Mouse (Mus musculus): ENCODE measurements around the gene Myocd. TPM values are rescaled to one million over a fixed set of nuclear protein-coding genes. Genes with fewer than 3 reads are reported as not detected.

Myocd gene
- polyA plus RNA-seq, 1 experiment from 2014 or later = 0.64 TPM

DNA sequence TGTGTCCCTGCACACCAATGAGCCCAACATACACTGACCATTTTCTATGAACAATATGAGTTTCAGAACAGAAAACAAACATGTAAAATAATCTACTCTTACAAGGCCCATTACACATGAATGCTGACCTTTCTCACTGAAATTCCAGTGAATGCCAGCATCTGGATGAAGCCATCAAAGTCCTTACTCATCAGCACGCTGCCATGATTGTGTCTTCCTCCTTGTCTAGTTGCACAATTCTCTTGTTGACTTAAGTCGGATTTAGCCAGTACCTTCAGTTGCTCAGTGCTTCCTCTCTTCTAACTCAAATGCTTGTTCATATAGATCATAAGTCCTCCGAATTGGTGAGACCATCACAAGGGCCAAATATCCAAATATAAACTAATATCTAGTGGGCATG is 130.8 kb downstream of the Myocd start:
- Histone ChIP-seq H3K4me2 (ENCODE audit: low read length) (no peak overlapping the region), H3K4me1 (ENCODE audit: control insufficient read depth, insufficient read depth, low read length) (no peaks in the 10 kb centered on the region), H3K36me3 (ENCODE audit: control insufficient read depth, insufficient read depth, low read length) (no peaks in the 10 kb centered on the region), H3K9ac (ENCODE audit: low read depth, low read length) (no peak overlapping the region), H3K9me3 (replicated peaks; ENCODE audit: control insufficient read depth, low read length, poor library complexity, severe bottlenecking) (no peaks in the 10 kb centered on the region), H3K27ac (ENCODE audit: low read length) (no peak overlapping the region), H3K4me3 (ENCODE audit: low read depth, low read length) (no peak overlapping the region), H3K27me3 (ENCODE audit: control insufficient read depth, insufficient read depth, low read depth, low read length) (no peaks in the 10 kb centered on the region)
- no peak for ATAC-seq
- 92% methylated on average over 3 of the region's 3 CpGs for WGBS

DNA sequence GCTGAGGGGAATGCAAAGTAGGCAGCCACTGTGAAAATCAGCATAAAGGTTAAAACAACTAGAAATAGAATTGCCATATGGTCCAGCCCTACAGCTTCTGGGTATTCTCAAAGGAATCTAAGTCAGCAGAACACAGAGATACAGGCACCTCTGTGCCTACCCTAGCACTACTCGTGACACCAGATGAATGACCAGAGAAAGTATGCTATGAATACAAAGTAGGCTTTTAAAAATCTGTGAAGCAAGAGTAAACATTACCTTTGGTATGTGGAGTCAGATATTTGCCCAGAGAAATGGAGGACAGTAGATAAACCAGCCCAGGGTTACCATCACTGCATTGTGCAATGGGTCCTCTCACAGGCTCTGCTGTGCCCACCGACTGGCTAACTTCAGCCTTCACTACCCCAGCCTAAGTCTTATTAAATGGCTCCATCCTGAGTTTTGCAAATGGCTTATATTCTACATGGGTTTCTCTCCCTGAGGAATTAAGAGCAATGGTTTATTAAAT is 132.6 kb downstream of the Myocd start:
- H3K4me2 ChIP-seq (ENCODE audit: low read length) = no peak overlapping the region
- no peak overlapping the region for H3K27ac ChIP-seq (ENCODE audit: low read length)
- ATAC-seq = no peak
- no peaks in the 10 kb centered on the region for H3K9me3 ChIP-seq (replicated peaks; ENCODE audit: control insufficient read depth, low read length, poor library complexity, severe bottlenecking)
- H3K36me3 ChIP-seq (ENCODE audit: control insufficient read depth, insufficient read depth, low read length) = no peaks in the 10 kb centered on the region
- 69% methylated on average over 2 of the region's 2 CpGs for WGBS
- H3K4me3 ChIP-seq (ENCODE audit: low read depth, low read length) = no peak overlapping the region
- H3K4me1 ChIP-seq (ENCODE audit: control insufficient read depth, insufficient read depth, low read length) = no peaks in the 10 kb centered on the region
- no peak overlapping the region for H3K9ac ChIP-seq (ENCODE audit: low read depth, low read length)
- no peaks in the 10 kb centered on the region for H3K27me3 ChIP-seq (ENCODE audit: control insufficient read depth, insufficient read depth, low read depth, low read length)

DNA sequence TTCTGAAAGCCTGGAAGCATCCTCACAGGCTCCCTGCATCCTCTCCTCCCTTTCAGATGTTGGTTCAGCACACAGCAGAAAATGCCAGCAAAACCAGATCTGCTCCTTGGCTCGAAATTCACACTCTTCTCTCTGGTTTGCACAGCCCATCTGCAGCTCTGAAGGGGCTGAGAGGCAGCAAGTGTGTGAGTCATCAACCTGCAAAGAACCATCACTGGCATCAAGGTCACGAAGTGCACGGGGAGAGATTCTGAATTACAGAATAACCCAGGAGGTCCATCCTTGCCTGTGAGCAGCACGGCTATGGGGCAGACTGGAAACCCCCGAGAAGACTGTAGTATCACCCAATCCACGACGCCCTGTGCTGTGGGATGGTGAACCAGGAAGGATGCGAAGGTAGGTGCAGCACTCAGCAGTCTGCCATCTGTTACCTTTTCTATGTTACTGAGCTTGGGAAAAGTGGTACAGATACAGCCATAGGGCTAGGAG is 134.5 kb downstream of the Myocd start:
- WGBS = 87% methylated on average over 8 of the region's 8 CpGs
- Histone ChIP-seq H3K36me3 (ENCODE audit: control insufficient read depth, insufficient read depth, low read length) (no peaks in the 10 kb centered on the region), H3K9me3 (replicated peaks; ENCODE audit: control insufficient read depth, low read length, poor library complexity, severe bottlenecking) (no peaks in the 10 kb centered on the region), H3K9ac (ENCODE audit: low read depth, low read length) (no peak overlapping the region), H3K4me2 (ENCODE audit: low read length) (no peak overlapping the region), H3K27ac (ENCODE audit: low read length) (no peak overlapping the region), H3K4me1 (ENCODE audit: control insufficient read depth, insufficient read depth, low read length) (no peaks in the 10 kb centered on the region), H3K4me3 (ENCODE audit: low read depth, low read length) (no peak overlapping the region), H3K27me3 (ENCODE audit: control insufficient read depth, insufficient read depth, low read depth, low read length) (no peaks in the 10 kb centered on the region)
- ATAC-seq = no peak

DNA sequence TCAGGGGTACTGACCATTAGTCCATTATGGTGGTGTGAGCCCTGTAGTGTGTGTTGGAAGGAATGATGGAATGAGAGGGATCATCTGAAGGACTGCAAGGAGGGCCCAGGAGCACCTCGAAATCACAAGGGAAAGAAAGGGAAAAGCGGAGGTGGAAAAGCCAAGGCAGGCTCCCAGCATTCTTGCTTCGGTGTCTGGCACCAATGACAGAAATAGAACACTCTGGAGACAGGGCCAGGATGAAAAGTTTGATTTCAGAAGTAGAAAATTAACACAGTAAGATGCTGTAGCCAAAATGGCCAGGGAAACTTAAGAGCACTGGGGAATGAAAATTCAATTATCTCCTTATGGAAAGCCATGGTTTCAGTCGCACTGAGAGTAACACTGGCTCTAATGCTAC is 136.1 kb downstream of the Myocd start:
- H3K27me3 ChIP-seq (ENCODE audit: control insufficient read depth, insufficient read depth, low read depth, low read length) = no peaks in the 10 kb centered on the region
- H3K36me3 ChIP-seq (ENCODE audit: control insufficient read depth, insufficient read depth, low read length) = no peaks in the 10 kb centered on the region
- WGBS = 93% methylated on average over 4 of the region's 4 CpGs
- H3K27ac ChIP-seq (ENCODE audit: low read length) = no peak overlapping the region
- no peak overlapping the region for H3K4me2 ChIP-seq (ENCODE audit: low read length)
- H3K4me3 ChIP-seq (ENCODE audit: low read depth, low read length) = no peak overlapping the region
- no peak for ATAC-seq
- H3K9ac ChIP-seq (ENCODE audit: low read depth, low read length) = no peak overlapping the region
- H3K9me3 ChIP-seq (replicated peaks; ENCODE audit: control insufficient read depth, low read length, poor library complexity, severe bottlenecking) = no peaks in the 10 kb centered on the region
- H3K4me1 ChIP-seq (ENCODE audit: control insufficient read depth, insufficient read depth, low read length) = no peaks in the 10 kb centered on the region

GRCm38 (mm10) chr11:65129110-65129509 is 140.7 kb downstream of the Myocd start:
- Histone ChIP-seq H3K4me1 (ENCODE audit: control insufficient read depth, insufficient read depth, low read length) (peaks cover 5% of the 10 kb centered on the region), H3K27me3 (ENCODE audit: control insufficient read depth, insufficient read depth, low read depth, low read length) (no peaks in the 10 kb centered on the region), H3K36me3 (ENCODE audit: control insufficient read depth, insufficient read depth, low read length) (no peaks in the 10 kb centered on the region), H3K9ac (ENCODE audit: low read depth, low read length) (no peak overlapping the region), H3K4me2 (ENCODE audit: low read length) (no peak overlapping the region), H3K27ac (ENCODE audit: low read length) (no peak overlapping the region), H3K4me3 (ENCODE audit: low read depth, low read length) (no peak overlapping the region), H3K9me3 (replicated peaks; ENCODE audit: control insufficient read depth, low read length, poor library complexity, severe bottlenecking) (no peaks in the 10 kb centered on the region)
- 86% methylated on average over 4 of the region's 4 CpGs for WGBS
- ATAC-seq = no peak

DNA sequence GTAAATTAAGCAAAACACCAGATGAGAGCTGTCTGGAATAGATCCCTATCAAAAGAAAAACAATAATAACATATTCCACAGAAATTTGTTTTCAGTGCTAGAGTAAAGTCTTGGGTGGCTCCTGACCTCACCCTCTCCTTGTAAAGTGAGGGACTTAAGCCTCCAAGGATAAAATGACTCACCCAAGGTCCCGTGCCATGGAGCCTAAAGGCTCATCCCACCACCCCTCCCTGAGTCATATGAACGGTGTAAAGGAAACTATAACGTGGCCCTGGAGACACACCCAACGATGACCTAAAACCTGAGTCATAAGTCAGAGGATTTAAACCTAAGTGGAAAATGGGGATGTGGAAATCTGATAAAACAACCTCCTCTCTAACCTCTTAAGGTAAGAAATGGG is 141.1 kb downstream of the Myocd start:
- 87% methylated on average over 4 of the region's 4 CpGs for WGBS
- Histone ChIP-seq H3K4me2 (ENCODE audit: low read length) (no peak overlapping the region), H3K27me3 (ENCODE audit: control insufficient read depth, insufficient read depth, low read depth, low read length) (no peaks in the 10 kb centered on the region), H3K36me3 (ENCODE audit: control insufficient read depth, insufficient read depth, low read length) (no peaks in the 10 kb centered on the region), H3K4me3 (ENCODE audit: low read depth, low read length) (no peak overlapping the region), H3K9me3 (replicated peaks; ENCODE audit: control insufficient read depth, low read length, poor library complexity, severe bottlenecking) (0 out of 2 replicates have a peak, but pooled peaks cover 2% of the 10 kb centered on the region), H3K4me1 (ENCODE audit: control insufficient read depth, insufficient read depth, low read length) (peaks cover 5% of the 10 kb centered on the region), H3K27ac (ENCODE audit: low read length) (no peak overlapping the region), H3K9ac (ENCODE audit: low read depth, low read length) (no peak overlapping the region)
- ATAC-seq = no peak

- Histone ChIP-seq H3K36me3 (ENCODE audit: control insufficient read depth, insufficient read depth, low read length) (no peaks in the 10 kb centered on the region), H3K4me1 (ENCODE audit: control insufficient read depth, insufficient read depth, low read length) (peaks cover 5% of the 10 kb centered on the region), H3K9me3 (replicated peaks; ENCODE audit: control insufficient read depth, low read length, poor library complexity, severe bottlenecking) (0 out of 2 replicates have a peak, but pooled peaks cover 2% of the 10 kb centered on the region), H3K9ac (ENCODE audit: low read depth, low read length) (no peak overlapping the region), H3K27ac (ENCODE audit: low read length) (peak overlapping the region; percentile 29; the same call in 1 of the 2 replicates), H3K27me3 (ENCODE audit: control insufficient read depth, insufficient read depth, low read depth, low read length) (no peaks in the 10 kb centered on the region), H3K4me3 (ENCODE audit: low read depth, low read length) (no peak overlapping the region), H3K4me2 (ENCODE audit: low read length) (no peak overlapping the region)
- 56% methylated on average over 9 of the region's 9 CpGs for WGBS
- ATAC-seq = no peak
Measured at GRCm38 (mm10) chr11:65126566-65126965, 143.2 kb downstream of the Myocd start.

Other genes with a start within 250 kb of the Myocd start
- gene 1700086D15Rik, start 110.1 kb downstream of the Myocd start, polyA plus RNA-seq (2015; fragmentation: Nextera tagmentation; extraction: Ambion mirVana) = 0.32 TPM in 1 of 2 replicates, not detected in the other
- 17.1 and 19.9 TPM in 2 replicates for gene Arhgap44, start 107.0 kb downstream of the Myocd start, polyA plus RNA-seq (2015; fragmentation: Nextera tagmentation; extraction: Ambion mirVana)